Mouse (Mus musculus) heart, adult 9 months (tissue): ENCODE data around the gene Bud23.

ENCODE experiments used
- DNase-seq, 2 experiments: peaks; one replicate each; pipeline ENCODE4 v3.0.0; 2022; ENCODE audit warnings: low spot score in 2 of 2

Bud23 gene

DNA sequence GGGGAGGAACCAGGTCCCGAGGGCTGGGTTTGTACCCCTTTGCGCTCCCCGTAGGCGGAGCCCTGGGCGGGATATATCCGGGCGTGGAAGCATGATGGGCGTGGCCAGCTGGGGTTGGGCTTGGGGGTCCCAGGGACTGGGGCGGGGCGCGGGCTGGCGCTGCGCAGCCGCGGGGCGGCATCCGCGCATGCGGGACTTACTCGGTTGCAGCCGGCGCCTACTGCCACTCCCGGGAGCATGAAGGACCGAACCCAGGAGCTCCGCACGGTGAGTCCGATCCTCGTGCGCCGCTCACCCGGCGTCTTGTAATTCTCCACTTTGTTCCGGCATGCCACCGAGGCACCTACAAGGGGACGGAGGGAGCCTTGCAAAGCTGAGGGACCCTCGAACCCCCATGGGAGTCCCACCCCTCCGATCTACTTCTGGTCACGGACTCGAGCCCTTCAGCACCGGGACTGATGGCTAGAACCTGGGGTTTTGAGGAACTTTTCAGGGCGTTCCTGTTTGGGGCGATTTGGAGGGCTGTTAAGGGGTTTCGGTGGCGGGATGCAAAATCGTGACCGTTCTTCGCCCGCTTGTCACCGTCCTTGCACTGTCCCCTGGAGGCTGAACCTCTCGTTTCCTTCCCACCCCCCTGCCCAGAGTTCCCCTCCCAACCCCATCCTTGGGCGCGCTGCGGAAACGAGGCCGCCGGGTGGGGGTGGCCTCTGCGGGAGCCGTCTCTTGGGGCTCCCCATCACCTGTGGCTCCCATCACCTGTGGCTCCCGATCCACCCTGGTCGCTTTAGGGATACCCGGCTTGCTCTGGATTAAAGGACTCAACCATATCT, 41.2 kb downstream of the Bud23 start, which contains the start of gene Stx1a:
Gene Stx1a (plus strand): TSS at position 139 of the 830 bp plus-strand sequence.
- peak; percentile 90 to 91 for DNase-seq

DNA sequence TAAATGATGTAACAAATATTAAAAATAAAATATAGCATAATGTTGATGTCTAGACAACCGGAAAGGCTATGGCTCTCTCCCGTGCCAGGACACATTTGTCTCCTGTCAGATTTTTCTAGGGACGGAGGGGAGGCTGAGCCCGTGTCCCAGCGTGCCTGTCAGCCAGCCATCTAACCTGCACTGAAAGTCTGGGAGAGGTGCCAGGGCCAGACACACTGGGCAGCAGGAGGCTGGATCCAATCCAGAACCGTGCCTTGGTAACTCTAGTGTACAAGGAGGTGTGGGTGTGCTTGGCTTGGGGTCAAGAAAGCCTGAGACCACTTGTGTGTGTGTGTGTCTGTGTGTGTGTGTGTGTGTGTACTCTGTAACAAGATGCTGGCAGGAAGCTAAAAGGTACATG, 42.9 kb downstream of the Bud23 start:
- peak; percentile 50 to 66 for DNase-seq

DNA sequence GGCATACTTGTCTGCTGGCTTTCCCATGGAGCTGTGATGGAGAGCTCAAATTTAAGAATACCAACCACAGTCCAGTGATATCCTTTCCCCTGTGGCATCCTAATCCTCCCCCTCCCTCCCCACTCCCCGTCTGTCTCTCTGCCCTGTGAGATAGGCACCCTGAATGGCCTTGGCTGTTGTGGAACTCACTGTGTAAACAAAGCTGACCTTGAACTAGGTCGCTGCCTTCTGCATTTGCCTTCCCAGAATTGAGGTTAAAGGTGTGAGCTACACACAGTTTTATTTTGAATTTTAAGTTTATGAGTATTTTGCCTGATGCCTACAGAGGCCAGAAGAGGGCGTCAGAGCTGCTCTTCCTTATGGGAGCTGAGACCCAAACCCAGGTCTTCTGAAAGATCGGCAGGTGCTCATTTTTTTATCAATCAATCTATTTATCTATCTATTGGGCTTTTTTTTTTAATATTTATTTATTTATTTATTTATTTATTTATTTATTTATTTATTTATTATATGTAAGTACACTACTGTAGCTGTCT, 48.5 kb downstream of the Bud23 start:
- DNase-seq, result no peak

DNA sequence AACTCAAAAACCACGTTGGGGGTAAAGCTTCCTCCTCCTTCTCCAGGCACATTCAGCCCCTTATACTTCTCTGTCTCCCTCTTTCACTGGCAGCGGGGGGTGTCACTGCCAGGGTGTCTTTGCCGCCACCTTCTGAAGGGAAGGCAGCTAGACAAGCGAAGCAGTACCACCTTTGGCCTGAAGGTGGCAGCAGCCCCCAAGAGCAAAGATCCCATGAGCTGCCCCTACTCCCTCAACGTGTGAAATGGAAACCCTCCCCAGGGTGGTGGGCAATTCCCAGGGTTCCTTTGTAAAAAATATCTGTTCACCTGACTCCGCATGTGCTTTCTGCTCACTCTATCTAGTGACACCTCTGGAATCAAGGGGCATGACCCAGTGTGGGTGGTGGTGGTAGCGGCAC, 49.3 kb downstream of the Bud23 start:
- DNase-seq, result peak; percentile 73 to 85

DNA sequence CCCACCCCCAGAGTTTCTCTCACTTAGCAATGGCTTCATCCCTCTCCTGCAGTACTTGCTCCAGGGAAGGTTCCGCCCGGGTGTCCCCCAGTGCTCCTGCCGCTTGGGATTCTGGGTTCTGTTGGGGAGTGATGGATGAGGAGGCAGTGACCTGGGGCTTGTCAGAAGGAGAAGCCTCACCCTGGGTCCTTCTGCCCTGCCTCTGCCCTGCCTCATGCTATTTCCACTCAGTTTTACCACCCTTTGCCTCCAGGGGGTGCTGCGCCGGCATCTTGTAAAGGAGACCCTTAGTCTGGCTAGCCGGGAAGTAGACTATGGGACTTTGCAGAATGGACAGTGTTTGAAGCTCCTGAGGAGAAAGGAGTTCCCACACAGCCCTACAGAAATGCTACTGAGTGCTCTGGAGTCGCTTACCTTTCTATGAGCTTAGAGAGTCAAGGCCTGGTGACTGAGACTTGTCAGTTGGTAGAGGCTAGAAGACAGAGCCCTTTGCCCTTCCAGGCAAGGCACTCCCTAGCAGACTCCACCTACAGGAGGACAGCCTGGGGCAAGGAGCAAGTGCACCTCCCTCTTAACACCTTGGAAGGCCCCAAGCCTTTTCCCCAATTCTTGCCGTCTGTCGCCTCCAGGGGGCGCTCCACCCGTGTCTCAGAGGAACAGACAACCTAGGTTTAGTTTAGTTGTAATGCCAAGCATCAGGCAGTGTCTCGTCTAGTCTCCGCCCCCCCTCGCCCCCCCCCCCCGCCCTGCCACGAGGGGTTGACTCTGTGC, 51.9 kb downstream of the Bud23 start:
- peak; percentile 40 to 58 for DNase-seq

DNA sequence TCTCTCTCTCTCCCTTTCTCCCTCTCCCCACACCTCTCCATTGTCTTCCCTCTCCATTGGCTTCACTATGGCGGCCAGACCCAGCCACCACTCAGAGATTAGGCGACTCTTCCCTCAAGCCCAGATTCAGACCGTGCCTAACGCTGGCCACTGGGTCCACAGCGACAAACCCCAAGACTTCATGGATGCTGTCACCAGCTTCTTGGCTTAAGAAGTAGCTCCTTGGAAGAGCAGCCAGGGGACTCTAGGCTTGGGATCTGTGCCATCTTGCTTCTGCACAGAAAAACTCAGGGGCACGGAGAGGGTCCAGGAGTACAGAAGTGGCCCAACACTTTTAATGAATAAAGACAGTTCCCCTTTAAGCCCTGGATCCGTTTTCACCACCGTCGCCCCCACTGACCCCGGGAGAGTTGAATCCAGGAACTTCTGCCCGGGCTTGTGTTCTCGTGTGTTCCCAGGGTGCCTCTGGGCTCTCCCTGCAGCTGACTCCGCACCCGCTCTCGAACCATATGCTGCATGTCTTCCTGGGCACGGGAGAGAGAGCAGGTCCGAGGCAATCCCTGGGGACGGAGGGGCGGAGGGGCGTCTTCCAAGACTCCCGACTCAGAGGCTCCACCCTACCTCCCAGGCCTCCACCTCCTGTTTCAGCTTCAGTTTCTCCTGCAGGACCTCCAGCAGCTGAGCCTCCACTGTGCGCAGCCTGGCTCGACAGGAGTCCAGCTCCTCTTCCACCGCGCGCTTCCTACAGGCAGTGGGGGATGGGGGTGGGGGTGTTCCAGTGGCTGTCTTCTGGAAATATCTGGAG, 52.7 kb downstream of the Bud23 start:
- peak in 1 of 2 experiments; percentile 27 for DNase-seq

DNA sequence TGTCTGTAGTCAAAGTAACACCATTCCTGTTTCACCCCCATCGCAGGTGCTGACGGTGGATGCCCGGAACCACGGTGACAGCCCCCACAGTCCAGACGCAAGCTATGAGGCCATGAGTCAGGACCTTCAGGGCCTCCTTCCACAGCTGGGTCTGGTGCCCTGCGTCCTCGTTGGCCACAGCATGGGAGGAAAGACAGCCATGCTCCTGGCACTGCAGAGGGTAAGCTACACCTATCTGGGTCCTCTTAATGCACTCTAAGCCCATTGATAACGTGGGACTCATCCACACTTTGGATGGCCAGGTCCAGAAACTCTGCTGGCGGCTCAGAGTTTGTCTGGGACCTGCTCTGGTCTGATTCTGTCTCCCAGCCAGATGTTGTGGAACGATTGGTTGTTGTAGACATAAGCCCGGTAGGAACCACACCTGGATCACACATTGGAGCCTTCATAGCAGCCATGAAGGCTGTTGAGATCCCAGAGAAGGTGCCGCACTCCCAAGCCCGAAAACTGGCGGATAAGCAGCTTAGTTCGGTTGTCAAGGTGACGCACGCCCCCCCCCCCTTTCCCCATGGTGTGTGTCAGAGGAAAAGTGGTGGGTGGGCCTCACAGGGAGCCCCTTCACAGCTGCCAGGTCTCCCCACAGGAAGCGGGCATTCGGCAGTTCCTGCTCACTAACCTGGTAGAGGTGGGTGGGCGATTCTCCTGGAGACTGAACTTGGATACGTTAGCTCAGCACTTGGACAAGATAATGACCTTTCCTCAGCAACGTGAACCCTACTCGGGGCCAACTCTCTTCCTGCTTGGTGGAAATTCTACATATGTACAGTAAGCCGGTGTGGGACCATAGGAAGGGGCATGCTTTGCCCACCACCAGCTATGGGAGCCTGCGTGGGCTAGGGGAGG, 53.7 kb downstream of the Bud23 start:
- DNase-seq, result no peak

DNA sequence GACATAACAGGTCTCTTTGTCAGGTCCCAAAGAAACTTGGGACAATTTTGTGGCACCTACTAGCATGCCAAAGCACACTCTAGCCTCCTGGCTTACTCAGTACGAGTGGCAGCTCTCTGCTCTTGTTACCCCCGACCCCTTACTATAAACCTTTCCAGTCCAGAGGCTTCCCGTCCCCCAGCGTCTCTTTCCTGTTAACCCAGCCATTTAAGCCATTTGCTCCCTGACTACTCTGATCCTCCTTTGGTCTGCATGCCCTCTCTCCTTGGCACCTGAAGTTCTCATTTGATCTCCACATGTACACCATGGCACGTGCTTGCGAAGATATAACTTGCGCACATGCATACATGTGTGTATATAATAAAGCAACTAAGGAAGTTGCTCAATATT, 54.4 kb downstream of the Bud23 start:
- no peak for DNase-seq

DNA sequence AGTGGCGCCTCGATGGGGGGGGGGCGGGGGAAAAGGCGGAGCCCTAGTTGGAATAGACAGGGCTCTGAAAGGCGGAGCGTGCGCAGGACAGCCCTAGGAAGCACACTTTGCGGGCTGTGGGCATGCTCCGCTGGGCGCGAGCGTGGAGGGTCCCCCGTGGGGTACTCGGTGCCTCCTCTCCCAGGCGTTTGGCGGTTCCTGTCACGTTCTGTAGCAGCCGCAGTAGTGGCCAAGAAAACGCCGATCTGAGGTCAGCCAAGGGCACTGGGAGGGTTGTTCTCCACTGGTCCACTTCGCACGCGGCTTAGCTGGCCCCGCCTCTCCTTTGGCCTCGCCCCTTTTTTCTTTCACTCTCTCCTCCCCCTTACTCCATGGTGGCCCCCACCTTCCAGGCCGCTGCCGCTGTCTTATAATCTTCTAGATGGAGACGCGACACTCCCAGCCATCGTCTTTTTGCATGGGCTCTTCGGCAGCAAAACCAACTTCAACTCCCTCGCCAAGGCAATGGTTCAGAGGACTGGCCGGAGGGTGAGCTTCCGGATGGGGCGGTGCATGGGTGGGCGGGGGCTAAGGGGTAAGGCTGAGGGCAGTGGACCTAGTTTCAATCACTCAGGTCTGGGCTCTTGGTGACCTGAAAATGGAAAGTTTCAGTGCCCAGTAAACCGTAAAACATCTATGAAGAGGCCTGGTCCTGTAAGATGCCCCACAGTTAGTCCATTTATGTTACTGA, 55.0 kb downstream of the Bud23 start:
- peak; percentile 92 to 93 for DNase-seq

DNA sequence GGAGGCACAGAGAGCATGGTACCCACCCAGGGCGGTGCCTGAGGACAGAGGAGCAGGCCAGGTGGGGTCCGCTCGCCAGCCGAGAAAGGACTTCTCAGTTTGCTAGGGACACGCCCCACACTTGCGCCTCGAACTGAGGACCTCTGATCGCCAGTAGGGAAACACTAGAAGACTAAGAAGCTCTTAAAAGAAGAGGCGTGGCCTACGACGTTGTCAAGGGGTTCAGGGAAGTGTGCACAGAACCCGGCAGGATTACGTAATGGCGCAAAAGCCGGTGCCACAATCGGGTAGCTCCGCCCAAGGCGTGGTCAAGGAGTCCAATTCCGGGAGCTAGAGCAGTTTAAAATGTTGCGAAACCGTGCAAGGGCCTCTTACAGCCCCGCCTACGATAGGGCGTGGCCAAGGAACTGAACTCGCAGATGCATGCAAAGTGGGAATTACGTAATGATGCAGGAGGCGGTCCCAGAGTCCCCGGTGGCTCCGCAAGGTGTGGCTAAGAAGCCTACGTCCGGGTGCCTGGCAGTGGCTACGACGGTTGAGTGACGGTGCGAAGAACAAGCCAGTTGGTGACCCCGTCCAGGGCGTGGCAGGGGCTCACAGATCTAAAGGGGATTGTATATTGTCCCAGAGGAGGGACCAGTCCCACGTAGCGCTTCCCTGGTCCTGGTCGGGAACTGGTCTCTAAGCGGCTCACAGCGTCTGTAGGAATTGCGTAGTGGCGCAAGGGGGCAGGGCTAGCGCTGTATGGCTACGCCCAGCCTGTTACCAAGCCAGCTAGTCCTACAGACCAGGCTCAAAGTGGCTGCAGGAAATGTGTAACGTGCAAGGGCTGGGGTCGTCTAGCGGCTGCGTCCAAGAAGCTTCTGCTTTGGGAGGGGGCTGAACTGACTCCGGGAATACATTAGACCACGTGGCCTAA, 55.8 kb downstream of the Bud23 start, which contains the start of gene Abhd11:
Gene Abhd11 (plus strand): TSS at position 482 of the 919 bp plus-strand sequence.
- DNase-seq, result peak; percentile 99

DNA sequence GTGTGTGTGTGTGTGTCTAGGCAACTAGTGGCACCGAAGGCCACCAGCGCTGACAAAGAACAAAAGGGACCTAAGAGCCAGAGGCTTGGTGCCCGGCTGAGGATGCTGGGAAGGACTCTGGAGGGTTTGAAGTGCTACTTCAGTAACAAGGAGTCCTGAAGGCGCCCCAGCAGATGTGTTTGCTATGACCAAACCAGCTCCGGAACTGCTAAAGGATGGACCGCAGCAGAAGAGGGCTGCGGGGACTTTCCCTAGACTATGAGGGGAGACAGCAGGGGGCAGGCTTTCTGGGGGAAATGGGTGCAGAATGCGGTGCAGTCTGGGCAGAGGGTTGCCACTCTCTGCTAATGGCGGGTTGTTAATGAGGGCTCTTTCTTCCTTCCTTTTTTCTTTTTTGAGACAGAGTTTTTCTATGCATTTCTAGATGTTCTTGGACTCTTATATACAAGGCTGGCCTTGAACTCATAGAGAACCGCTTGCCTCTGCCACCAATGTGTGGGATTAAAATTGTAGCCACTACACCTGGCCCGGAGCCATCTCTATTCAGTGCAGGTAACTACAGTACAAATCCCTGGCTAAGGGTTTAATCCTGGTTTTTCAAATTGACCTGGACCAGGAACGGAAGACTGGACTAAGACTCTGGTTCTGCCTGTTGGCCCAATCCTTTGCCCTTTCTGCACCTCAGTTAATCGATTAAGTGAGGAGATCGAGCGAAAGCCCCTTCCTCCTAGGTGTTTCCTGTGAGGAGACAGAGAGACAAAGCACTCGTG, 56.8 kb downstream of the Bud23 start:
- DNase-seq, result peak in 1 of 2 experiments; percentile 44
